Mouse (Mus musculus) c-Kit-positive CD71-positive TER-119-negative erythroid progenitor cells, embryonic 14.5 days (primary cell): ENCODE data around the gene Rnf126.
A peak's percentile ranks its signal among the peaks of the same experiment; 100 is the strongest.

ENCODE experiments used
- DNase-seq: peaks from one replicate; pipeline ENCODE4 v3.0.0-alpha.2; 2013; ENCODE audit warnings: low read depth

Rnf126 gene

DNA sequence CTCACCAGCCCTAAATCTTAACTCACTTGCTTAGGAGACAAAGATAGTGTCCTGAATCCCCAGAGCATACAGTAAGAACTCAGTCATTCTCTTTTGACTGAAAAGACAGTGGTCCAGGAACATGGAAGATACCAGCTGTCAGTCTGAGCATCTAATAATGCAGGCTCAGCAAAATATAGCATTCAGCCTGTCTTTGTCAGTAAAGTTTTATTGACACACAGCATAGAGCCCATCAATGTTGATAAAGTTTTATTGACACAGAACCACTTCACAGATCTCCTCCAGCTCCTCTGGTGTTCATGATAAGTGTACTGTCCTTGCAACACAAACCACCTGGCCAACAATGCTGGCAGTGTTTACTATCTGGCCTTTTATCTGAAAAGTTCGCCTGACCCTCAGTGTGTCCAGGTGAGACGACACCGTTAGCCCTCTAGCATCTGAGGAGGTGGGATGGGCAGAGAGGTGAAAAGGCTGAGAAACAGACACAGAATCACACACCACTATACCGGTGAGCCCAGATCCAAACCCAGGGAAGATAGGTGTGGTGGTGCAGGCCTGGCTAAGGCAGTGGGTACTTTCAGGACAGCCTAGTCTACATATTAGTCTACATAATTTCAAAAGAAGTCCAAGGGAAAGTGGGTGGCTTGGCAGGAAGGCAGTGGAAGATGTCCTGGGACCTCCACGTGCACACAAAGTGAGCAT is 25.7 kb upstream of the Rnf126 start:
- DNase-seq, result no peak

DNA sequence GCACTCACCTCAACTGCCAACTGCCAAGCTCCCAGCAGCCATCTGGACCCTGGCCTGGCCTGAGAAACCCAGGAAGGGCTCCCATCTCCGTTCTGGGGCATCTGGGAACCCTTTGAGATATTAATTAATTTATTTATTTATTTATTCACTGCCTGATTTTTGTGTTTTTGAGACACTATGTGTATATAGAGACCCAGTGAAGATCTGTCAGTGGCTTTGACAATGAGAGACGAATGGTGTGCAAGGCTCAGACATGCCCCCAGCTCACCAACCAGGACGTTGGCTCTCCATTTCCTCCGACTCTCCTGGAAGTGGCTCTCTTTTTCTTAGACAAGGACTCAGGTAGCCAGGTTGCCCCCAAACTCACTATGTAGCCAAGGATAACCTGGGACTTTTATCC is 24.1 kb upstream of the Rnf126 start, which contains the start of gene Prss57:
Prss57 (minus strand) TSS at position 101 of the 400 bp plus-strand sequence.
- DNase-seq, result no peak

DNA sequence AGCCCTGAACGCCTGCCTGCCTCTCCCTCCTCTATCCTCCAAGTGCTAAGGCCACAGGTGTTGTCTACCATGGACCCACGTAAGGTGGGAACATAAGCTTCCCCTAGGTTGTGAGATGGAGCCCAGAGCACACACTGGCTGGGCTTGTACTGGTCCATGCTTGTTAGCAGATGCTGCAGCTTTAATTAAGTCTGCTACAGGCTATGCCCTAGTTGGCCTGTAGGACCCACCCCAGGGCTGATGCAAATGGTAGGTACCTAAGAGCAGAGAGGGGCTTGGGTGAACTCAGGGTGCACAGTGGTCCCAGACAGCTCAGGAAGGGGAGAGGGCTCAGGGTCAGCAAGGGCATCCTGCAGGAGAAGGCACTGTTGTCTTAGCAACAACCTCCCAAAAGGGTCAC is 22.8 kb upstream of the Rnf126 start:
- no peak for DNase-seq

GRCm38 (mm10) chr10:79788386-79789158 is 21.8 kb upstream of the Rnf126 start:
- peak; percentile 66 for DNase-seq

GRCm38 (mm10) chr10:79783920-79784800 is 17.4 kb upstream of the Rnf126 start:
- DNase-seq, result peak; percentile 51

- DNase-seq, result no peak
These were observed 16.3 kb upstream of the Rnf126 start for GRCm38 (mm10) chr10:79783050-79783449.

GRCm38 (mm10) chr10:79781956-79782355 is 15.2 kb upstream of the Rnf126 start:
- DNase-seq, result no peak

GRCm38 (mm10) chr10:79781139-79781538 is 14.4 kb upstream of the Rnf126 start:
- DNase-seq, result no peak

DNA sequence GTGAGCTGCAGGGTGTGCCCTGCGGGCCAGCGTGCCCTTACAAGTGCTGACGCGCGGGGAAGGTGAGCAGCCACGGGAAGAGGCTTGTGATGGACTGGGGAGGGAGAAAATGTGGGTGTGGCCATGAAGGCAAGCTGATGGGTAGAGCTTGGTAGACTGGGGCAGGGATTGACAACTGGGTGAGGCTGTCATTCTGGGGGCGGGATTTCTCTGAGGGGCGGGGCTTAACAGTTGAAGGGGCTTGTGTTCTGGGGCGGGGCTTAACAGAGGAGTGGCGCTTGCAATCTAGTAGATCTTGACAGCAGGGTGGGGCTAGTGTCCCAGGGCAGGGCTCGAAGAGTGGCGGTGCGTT is 13.9 kb upstream of the Rnf126 start:
- DNase-seq, result peak; percentile 75

DNA sequence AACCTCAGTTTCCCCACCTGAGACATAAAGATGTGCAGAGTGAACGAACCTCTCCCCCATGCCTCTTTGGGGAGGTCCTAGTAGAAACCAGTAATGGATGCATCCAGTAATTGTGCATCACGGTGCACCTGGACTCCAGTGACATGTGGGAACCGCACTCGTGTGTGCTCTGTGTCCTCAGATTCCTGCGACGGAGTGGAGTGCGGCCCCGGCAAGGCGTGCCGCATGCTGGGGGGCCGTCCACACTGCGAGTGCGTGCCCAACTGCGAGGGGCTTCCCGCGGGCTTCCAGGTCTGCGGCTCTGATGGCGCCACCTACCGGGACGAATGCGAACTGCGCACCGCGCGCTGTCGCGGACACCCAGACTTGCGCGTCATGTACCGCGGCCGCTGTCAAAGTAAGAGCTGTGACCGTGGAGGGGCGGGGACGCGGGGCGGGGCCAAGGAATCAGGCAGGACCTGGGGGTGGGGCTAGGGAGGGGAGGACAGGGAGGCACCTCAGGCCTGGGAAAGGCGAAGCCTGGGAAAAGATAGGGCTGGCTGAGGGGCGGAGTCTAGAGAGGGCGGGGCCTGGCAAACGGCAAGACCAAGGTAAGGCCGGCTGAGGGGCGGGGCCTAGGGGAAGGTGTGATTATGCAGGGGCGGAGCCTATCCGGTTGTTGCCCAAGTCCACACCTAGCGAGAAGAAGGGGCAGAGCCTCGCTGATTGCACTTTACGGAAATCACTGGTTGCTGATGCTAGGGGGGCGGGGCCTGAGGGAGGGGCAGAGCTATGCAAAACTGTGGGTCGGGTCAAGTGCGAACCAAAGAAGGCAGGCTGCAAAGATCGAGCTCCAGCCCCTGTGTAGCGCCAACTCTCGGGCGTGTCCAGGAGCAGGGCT is 13.3 kb upstream of the Rnf126 start:
- peak; percentile 94 for DNase-seq

GRCm38 (mm10) chr10:79779193-79779592 is 12.4 kb upstream of the Rnf126 start:
- DNase-seq, result no peak

DNA sequence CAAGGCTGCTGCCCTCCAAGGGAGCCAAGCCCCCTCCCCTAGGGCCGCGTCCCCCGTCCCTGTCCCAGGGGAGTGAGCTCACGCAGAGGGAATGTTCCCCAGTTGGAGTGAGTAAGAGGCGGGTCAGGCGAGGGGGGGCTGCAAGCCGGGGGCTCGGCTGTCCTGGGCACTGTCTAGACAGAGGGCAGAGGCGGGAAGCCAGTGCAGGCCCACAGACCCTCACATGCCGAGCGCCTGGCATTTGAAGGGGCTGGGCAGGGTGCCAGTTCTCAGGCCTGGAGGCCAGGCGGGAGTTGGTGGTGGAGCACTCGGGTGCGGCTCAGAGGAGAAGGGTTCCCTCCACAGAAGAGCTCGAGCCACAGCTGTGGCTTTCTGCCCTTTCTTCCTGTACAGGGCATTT is 11.3 kb upstream of the Rnf126 start:
- DNase-seq, result no peak

DNA sequence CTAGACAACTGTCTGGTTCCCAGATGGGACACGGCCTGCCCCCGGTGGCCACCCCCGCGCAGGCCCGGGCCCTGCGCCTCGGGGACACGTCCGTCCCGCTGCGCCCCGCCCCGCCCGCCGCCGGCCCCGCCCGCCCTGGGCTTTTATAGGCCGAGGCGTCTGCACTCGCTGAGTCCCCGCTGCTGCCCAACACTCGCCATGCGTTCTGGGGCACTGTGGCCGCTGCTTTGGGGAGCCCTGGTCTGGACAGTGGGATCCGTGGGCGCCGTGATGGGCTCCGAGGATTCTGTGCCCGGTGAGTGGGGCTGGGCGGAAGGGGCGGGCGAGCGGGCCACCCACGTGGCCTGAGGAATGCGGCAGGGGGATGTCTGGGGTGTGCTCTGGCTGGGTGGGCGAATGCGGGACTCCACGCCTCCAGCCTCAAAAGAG is 10.4 kb upstream of the Rnf126 start, which contains the start of gene Fstl3:
Fstl3 (plus strand) TSS at position 170 of the 429 bp plus-strand sequence.
- no peak for DNase-seq

DNA sequence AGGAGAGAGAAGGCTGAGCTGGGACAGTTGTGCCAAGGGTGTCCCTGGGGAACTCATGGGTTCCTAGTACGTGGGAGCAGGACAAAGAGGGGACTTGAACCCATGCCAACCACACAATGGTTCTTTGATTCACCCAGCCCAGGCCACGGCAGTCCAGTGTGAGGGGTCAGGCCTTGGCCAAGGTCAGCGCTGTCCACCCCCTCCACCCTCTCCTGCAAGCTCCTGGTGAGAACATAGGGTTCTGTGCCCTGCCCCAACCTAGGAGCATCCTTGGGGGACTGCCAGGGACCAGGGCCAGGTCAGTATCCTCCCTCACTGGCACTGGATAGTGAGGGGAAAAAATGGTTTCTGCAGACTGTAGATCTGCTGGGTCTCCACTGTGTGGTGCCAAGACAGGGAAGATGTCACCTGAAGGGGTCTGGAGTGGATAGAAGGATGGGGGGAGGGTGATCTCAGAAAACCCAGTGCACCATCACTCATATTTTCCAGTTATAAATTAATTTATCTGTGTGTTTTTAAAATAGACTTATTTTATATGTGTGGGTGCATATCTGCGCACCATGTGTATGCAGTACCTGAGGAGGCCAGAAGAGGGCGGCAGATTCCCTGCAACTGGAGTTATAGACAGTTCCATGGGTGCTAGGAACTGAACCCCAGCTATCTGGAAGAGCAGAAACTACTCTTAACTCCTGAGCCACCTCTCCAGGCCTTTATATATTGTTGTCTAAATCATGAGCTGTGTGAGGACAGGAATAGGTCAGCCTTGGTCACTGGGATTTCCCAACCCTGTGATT is 7.9 kb upstream of the Rnf126 start:
- no peak for DNase-seq

GRCm38 (mm10) chr10:79773208-79773607 is 6.5 kb upstream of the Rnf126 start:
- DNase-seq, result no peak

GRCm38 (mm10) chr10:79772320-79772719 is 5.6 kb upstream of the Rnf126 start:
- DNase-seq, result no peak

DNA sequence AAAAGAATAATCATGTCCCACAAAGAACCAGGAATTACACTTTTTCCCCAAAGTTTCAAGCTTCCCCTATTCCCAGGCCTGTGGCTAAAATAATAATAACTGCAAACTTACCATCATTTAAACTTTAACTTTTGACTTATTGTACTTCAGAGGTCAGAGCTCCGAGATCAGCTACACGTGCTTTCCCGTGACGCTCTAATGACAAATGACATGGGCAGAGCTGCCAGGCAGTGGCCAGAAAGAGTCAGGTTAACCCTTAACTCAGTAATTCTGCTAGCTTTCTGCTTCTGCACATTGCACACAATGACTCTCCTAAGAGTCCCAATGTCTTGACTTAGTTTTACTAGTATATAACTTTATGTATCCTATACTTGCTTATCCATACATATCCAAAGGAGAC is 2.6 kb upstream of the Rnf126 start:
- no peak for DNase-seq

GRCm38 (mm10) chr10:79768400-79768799 is 1.6 kb upstream of the Rnf126 start:
- peak; percentile 56 for DNase-seq

DNA sequence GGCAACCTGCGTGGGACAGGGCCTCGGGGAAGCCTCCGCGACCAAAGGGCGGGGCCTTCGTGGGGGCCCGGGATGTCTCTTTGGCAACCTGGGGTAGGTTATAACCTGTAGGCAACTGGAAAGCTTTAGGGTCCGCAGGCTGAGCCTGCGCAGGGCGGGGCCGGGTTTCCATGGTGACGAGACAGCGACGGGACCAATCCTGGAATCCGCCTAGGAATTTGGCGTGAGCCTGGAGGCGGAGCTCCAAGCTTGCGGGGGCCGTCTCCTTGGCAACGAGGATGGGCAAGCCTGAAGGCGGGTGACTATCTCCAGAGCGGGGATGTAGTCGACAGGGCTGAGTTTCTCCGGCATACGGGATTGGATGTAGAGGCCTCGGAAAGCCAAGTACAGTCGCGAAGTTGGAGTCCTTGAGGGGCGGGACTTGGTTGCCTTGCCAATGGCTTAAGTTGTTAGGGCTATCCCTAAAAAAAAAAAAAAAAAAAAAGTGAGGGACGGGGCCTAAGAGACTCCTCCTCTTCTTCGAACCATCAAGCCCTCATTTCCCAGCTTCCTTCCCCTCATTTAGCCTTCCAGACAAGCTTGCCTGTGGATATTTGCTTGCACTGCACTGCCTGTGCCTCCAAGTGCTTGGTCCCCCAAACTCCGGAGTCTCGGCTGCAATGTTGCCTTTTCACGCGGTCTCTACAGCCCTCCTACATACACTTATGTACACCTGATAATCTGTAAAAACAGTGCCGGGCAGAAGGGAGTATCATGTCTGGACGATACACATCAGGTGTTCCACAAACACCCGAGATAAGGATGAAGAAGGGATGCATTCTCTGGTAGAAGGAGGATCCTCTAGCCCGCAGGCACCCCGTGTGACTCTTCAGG is 856 bp upstream of the Rnf126 start:
- DNase-seq, result peak; percentile 60
